13 mouse cellular contexts compared by ENCODE assay signal in genomic region chr5:66917353-66918315, GRCm38 (mm10).
DNase-seq lines count a peak whose midpoint lies in the region; ATAC-seq and TF ChIP-seq lines count a peak whose summit lies in the region.
"Had no signal": no experiment of that assay in that cellular context is flagged by ENCODE, and none has a peak within 500 bp of the region (broad histone marks: within the 10 kb centered on the region; RNA-seq: fewer than 3 reads in every experiment).

No protein-coding gene starts in this region.

- no peak overlapping the region for H3K9ac ChIP-seq in neural tube, embryonic 11.5 days (ENCODE audit: low read length)
- no peak overlapping the region for H3K9ac ChIP-seq in forebrain, embryonic 16.5 days (replicated peaks; ENCODE audit: low read depth, low read length)
- H3K9ac ChIP-seq in midbrain, embryonic 11.5 days (ENCODE audit: low read length), result no peak overlapping the region
- no peak overlapping the region for H3K9ac ChIP-seq in stomach, postnatal 0 days (ENCODE audit: low read length)
- H3K9ac ChIP-seq: heart, embryonic 13.5 days had no signal

- DNase-seq in neural tube, embryonic 11.5 days (ENCODE audit: low spot score), result no peak
- DNase-seq in neural tube, embryonic 10.5 days (ENCODE audit: extremely low spot score, low spot score), result no peak
- no peak for DNase-seq in midbrain, embryonic 11.5 days (ENCODE audit: low spot score, missing footprints)
- DNase-seq in stomach, postnatal 0 days (ENCODE audit: low spot score), result no peak
- no peak for DNase-seq in gastrocnemius, adult 8-10 months (ENCODE audit: low spot score in 2 of 2)
- no peak for DNase-seq in urinary bladder, adult 18-20 months (ENCODE audit: low spot score in 2 of 2)
- no peak for DNase-seq in cerebellum, adult 11 months
- DNase-seq: adrenal gland, postnatal 14 days; gastrocnemius, postnatal 10 days; kidney, postnatal 10 days; thymus, adult 2 months had no signal

- no peak for TF ChIP-seq EP300 in stomach, postnatal 0 days (optimal IDR thresholded peaks at IDR 0.05)

- WGBS in neural tube, embryonic 11.5 days, result 67% methylated on average over 8 of the region's 8 CpGs
- 36% methylated on average over 8 of the region's 8 CpGs for WGBS in forebrain, embryonic 16.5 days
- WGBS in midbrain, embryonic 11.5 days, result 82% methylated on average over 8 of the region's 8 CpGs
- WGBS in stomach, postnatal 0 days, result 91% methylated on average over 8 of the region's 8 CpGs

- no peak overlapping the region for H3K4me2 ChIP-seq in neural tube, embryonic 11.5 days (ENCODE audit: low read depth)
- no peak overlapping the region for H3K4me2 ChIP-seq in forebrain, embryonic 16.5 days (ENCODE audit: low read length)
- H3K4me2 ChIP-seq in midbrain, embryonic 11.5 days, result no peak overlapping the region
- no peak overlapping the region for H3K4me2 ChIP-seq in stomach, postnatal 0 days (replicated peaks; ENCODE audit: low read depth)
- H3K4me2 ChIP-seq: heart, embryonic 13.5 days had no signal

- TF ChIP-seq CTCF in stomach, postnatal 0 days (IDR thresholded peaks at IDR 0.05; ENCODE audit: low read depth), result peak; percentile 6; the same call in 1 of the 2 replicates

- no peaks in the 10 kb centered on the region for H3K27me3 ChIP-seq in neural tube, embryonic 11.5 days (ENCODE audit: control insufficient read depth, insufficient read depth, low read length)
- no peaks in the 10 kb centered on the region for H3K27me3 ChIP-seq in forebrain, embryonic 16.5 days (replicated peaks; ENCODE audit: control insufficient read depth, insufficient read depth, low read length)
- H3K27me3 ChIP-seq in midbrain, embryonic 11.5 days (ENCODE audit: control insufficient read depth, insufficient read depth, low read length), result no peaks in the 10 kb centered on the region
- H3K27me3 ChIP-seq in stomach, postnatal 0 days (ENCODE audit: control insufficient read depth, insufficient read depth, low read length), result no peaks in the 10 kb centered on the region
- H3K27me3 ChIP-seq: heart, embryonic 13.5 days had no signal

- peak; percentile 43; the same call in 1 of the 2 replicates for ATAC-seq in neural tube, embryonic 11.5 days (ENCODE audit: insufficient read depth, low FRiP score, low TSS enrichment)
- peak; percentile 66 for ATAC-seq in forebrain, embryonic 16.5 days
- ATAC-seq in midbrain, embryonic 11.5 days (ENCODE audit: low FRiP score), result peak; percentile 52; the same call in 1 of the 2 replicates
- ATAC-seq in stomach, postnatal 0 days (ENCODE audit: low FRiP score, low TSS enrichment), result no peak

- H3K4me3 ChIP-seq in neural tube, embryonic 11.5 days (ENCODE audit: low read depth, low read length), result no peak overlapping the region
- H3K4me3 ChIP-seq in forebrain, embryonic 16.5 days (replicated peaks; ENCODE audit: low read length), result no peak overlapping the region
- H3K4me3 ChIP-seq in midbrain, embryonic 11.5 days (ENCODE audit: low read depth, low read length), result no peak overlapping the region
- no peak overlapping the region for H3K4me3 ChIP-seq in stomach, postnatal 0 days (ENCODE audit: low read depth, low read length)
- H3K4me3 ChIP-seq: heart, embryonic 13.5 days had no signal

- H3K27ac ChIP-seq in neural tube, embryonic 11.5 days (ENCODE audit: low read depth, low read length), result peak overlapping the region; percentile 73
- H3K27ac ChIP-seq in forebrain, embryonic 16.5 days (ENCODE audit: low read length), result peak overlapping the region; percentile 24
- peak overlapping the region; percentile 48 for H3K27ac ChIP-seq in midbrain, embryonic 11.5 days (ENCODE audit: low read depth, low read length)
- H3K27ac ChIP-seq in stomach, postnatal 0 days (replicated peaks), result no peak overlapping the region
- H3K27ac ChIP-seq: heart, embryonic 13.5 days had no signal

- H3K4me1 ChIP-seq in neural tube, embryonic 11.5 days (ENCODE audit: control insufficient read depth, insufficient read depth, low read length), result peaks cover 16% of the 10 kb centered on the region
- H3K4me1 ChIP-seq in forebrain, embryonic 16.5 days (replicated peaks; ENCODE audit: control insufficient read depth, insufficient read depth, low read length), result peaks cover 16% of the 10 kb centered on the region
- peaks cover 9% of the 10 kb centered on the region for H3K4me1 ChIP-seq in midbrain, embryonic 11.5 days (ENCODE audit: control insufficient read depth, insufficient read depth, low read length)
- no peaks in the 10 kb centered on the region for H3K4me1 ChIP-seq in stomach, postnatal 0 days (replicated peaks; ENCODE audit: control insufficient read depth, insufficient read depth)

- H3K36me3 ChIP-seq in neural tube, embryonic 11.5 days (ENCODE audit: control insufficient read depth, insufficient read depth, low read length), result no peaks in the 10 kb centered on the region
- H3K36me3 ChIP-seq in forebrain, embryonic 16.5 days (ENCODE audit: control insufficient read depth, insufficient read depth), result no peaks in the 10 kb centered on the region
- H3K36me3 ChIP-seq in midbrain, embryonic 11.5 days (ENCODE audit: control insufficient read depth, insufficient read depth, low read length), result no peaks in the 10 kb centered on the region
- H3K36me3 ChIP-seq in stomach, postnatal 0 days (ENCODE audit: control insufficient read depth, insufficient read depth, low read length), result no peaks in the 10 kb centered on the region
- H3K36me3 ChIP-seq: heart, embryonic 13.5 days had no signal

- no peaks in the 10 kb centered on the region for H3K9me3 ChIP-seq in neural tube, embryonic 11.5 days (ENCODE audit: control insufficient read depth, low read length)
- no peaks in the 10 kb centered on the region for H3K9me3 ChIP-seq in forebrain, embryonic 16.5 days (ENCODE audit: control insufficient read depth, low read length)
- no peaks in the 10 kb centered on the region for H3K9me3 ChIP-seq in midbrain, embryonic 11.5 days (ENCODE audit: control insufficient read depth, low read length)
- H3K9me3 ChIP-seq in stomach, postnatal 0 days (ENCODE audit: control insufficient read depth, low read length), result no peaks in the 10 kb centered on the region
- H3K9me3 ChIP-seq: heart, embryonic 13.5 days had no signal
